Mouse (Mus musculus): Measurements from ENCODE around the gene Gm973. TPM values are rescaled to one million over a fixed set of nuclear protein-coding genes. Genes with fewer than 3 reads are reported as not detected.
"Not testable (repeated sequence)": the region's sequence is repeated elsewhere in the genome, so short reads cannot be mapped to it uniquely, and the experiment has no call there.

The Gm973 gene
- total RNA-seq, 1 experiment from 2014 or later: 22.8 TPM

DNA sequence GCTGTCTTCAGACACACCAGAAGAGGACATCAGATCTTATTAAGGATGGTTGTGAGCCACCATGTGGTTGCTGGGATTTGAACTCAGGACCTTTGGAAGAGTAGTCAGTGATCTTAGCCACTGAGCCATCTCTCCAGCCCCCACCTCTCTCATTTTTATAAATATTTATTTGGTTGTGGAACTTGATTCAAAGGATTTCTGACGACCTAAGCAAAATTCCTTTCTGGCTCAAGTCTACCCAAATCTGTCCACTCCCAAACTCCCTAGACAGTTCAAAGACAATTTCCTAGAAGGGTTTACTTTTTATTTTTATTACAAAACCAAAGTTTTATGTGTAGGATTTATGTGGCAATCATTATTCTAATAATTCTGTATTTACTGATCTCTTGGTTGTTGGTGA is 73.2 kb downstream of the Gm973 start:
- no peak for DNase-seq

DNA sequence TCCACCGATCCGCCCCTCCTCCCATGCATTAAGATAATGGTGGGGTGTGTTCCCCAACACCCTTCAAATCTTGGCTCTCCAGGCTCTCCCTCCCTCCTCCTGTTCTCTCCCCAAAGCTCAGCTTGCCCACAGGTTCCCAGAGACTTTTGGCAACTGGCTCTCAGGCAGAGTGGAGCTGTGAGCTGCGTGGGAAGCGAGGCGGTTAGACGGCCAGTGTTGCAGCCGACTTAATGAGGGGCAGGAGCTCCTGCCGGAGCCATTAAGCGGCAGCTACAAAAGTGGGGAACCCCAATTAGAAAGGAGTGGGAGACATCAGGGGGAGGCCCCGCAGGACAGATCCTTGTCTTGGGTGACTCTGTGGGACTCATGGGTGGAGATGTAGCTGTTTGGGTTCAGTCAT is 76.3 kb downstream of the Gm973 start:
- no peak for DNase-seq

DNA sequence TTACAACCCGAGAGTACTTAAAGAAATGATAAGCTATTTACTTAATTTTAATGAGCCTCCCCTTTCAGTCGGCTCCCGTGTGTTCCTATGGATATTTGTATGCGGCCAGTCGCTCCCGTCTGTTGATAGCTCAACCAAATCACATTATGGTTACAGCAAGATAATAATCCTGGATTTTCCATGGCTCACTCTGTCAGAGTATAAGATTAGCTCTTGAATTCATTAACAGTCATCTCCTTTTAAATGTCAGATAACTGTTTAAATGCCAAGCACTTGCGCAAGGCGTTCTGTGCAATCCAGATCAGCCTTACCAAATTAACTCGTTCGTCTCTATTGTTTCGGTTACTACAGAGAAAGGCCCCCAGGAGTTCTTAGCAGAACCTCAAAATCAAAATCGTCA is 76.8 kb downstream of the Gm973 start:
- DNase-seq: no peak

DNA sequence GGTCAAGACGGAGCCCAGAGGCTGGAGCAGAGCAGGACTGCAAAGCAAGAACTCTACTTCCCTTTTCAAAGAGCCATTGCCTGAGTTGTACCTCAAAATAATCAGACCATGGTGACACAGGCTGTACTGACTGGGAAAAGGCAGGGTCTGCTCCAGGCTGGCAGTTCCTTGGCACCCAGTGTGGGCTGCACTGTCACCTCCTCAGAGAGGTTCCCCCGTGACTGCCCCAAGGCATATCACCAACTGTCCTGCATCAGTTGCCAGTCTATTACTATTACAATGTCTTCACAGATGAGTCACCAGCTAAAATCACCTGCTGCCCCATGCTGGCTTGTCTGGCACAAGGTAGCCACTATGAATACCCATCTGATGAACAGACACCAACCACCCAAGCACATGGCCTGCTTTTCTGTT is 77.6 kb downstream of the Gm973 start:
- DNase-seq: no peak

DNA sequence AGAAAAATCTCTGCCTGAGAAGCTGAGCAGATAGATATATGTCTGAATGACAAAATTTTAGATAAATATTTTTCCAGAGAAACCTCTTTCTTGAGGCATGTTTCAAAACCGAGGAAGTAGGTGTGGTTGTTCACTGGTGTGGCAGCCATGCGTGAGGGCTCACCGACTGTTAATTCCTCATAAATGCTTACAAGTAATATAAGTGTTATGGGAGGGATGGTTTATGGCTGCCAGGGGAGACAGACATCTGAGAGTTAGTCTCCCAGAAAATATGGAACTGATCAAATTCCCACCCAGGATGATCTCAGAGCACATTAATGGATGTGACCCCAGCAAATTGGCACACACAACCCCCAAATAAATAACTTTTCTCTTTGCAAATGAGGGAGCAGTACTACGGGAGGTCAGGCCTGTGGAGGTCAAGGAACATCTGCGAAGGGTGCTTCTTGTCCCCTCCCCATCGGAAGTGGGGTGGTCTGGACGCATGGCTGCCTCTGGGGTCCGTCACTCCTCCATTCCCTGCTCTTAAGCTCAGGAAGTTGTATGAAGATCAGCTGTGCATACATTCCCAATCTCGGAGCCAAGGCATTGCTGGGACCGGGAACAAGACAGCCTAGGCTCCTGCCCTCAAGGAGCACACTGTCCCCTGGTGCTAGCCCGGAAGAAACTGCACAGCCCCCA is 78.7 kb downstream of the Gm973 start:
- DNase-seq: no peak

DNA sequence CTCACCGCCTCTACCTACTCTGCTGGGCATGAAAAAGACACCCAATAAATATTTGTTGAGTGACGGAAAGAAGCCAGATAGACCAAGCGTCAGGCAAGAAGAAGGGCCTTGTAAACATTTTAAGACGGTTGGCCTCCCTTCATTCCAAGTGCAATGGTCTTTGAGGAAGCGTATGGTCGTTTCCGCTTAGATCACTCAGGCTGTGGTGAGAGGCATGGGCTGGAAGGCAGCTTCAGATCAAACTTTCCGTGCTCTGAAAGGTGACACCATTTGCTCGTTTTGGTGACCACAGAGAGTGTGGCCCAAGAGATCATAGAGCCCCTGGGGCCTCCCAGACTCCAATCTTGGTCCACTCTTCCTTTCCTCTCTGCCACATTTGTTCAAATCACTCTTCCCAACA is 79.5 kb downstream of the Gm973 start:
- DNase-seq: no peak

DNA sequence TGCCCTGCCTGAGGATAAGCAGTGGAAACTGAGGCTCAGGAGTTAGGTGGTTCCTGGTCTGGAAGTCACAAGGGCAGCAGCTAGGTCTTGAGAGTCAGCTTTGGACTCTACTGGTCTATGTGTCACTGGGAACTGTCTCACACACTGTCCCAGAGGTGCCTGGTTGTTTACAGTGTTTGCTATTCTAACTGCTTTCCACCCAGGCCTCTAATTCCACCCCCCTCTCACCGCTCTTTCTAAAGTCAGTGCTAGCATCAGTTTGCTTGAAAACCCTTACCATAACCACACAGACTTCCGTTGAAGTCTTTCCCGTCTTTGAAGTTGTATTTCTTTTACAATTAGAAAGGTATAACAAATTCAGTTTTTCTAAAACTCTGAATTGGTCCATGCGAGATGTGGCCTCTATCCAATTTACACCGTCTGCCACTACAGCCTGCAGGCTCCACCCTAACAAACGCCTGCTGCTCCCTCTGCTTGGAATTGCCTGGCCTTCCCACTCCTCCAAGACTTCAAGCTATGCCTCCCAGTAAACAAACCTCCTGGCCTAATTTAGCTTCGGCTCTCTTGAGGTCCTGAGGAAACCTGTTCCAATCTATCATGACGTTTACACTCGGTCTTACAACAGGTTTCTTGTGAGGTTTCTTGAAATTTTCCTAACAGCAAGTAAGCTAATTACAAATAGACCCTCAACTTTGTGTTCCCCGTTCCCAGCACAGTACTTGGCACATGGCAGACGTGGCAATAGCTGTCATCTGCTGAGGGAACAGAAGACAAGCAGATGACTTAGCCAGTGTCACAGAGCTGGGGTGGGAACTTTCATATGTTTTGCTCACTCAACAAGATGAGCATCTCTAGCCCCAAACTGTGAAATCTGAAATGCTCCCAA is 86.7 kb downstream of the Gm973 start:
- DNase-seq: no peak

DNA sequence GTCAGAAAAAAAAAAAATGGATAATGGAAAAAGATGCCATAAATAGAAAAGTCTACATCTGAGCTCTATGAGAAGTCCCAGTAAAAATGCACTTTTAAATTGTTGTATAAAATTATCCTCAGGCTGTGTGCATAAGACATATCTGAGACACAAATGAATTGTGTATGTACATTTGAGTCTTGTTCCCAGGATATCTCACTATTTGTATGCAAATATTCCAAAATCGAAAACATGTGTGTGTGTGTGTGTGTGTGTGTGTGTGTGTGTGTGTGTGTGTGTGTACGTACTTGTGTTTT is 87.3 kb downstream of the Gm973 start:
- DNase-seq: no peak

DNA sequence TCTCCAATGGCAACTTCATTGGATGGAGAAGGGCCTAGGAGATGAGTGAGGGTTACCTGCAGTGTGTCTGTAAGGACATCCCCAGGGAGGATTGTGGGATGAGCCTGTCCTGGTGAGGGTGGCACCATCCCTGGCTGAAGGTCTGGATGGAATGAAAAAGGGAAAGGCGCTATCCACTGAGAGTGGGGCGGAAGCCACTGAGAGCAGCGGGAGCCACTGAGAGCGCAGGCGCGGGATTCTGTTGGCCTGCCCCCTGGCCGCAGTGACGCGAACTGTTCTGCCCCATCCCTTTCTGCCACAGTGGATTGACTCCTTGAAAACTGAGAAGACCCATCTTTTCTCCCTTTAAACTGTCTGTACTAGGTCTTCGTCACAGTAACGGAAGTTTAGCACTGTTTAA is 87.8 kb downstream of the Gm973 start:
- no peak for DNase-seq

DNA sequence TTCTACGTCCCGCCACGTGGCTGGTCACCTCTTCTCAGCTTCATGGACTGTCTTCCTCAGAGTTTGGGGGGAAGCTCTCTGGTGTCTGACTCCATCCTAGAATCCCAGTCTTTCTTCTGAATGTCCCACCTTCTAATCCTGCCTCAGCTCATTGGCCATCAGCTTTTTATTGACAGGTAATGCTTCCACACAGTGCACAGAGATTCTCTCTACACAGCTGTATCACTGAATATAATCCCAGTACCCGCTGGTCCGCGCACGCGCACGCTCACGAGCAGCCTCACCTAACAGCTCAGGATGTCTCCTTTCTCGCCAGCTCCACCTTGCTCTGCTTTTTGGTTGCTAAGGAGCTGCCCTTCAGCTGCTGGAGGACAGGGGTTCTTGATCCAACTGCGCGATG is 90.4 kb downstream of the Gm973 start:
- no peak for DNase-seq

DNA sequence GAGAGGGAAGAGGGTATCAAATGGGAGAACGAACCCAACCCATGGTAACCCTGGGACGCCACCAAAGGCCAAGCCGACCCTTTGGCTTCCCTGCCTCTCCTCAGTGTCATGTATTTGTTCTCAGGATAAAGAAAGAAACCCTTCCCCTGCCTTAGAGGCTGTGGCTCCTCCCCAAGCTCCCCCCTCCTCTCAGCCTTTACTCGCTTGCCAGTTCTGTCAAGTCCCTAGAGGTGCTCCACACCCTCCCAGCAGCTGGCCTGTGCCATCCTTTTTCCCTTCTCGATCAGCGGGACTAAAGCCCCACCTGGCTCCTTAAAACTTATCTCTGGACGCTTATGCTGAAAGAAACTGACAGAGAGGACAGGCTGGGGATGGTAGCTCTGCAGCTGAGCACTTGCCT is 91.0 kb downstream of the Gm973 start:
- DNase-seq: no peak

DNA sequence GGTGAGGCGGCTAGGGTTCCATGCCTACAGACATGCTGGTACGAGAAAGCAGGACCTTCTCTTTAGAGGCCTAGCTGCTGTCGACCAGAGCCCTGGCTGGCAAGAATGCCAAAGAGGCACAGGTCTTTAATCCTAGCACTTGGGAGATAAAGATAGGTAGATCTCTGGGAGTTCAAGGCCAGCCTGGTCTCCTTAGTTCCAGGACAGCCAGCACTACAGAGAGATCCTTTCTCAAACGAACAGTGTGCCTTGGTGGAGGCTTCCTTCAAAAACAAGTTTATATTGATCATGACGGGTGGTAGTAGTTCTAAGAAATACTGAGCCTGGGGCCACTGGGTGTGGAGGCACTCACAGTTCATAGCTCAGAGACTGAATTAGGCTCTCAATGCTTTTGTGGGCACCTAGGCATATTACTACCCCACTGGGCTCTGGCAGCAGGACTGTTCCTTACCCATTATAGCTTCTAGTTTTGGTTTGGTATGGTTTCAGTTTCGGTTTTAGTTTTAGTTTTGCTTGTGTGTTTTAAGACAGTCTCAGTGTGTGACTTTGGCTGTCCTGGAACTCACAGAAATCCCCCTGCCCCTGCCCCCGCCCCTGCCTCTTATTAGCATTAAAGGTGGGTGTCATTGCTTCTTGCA is 92.2 kb downstream of the Gm973 start:
- no peak for DNase-seq

DNA sequence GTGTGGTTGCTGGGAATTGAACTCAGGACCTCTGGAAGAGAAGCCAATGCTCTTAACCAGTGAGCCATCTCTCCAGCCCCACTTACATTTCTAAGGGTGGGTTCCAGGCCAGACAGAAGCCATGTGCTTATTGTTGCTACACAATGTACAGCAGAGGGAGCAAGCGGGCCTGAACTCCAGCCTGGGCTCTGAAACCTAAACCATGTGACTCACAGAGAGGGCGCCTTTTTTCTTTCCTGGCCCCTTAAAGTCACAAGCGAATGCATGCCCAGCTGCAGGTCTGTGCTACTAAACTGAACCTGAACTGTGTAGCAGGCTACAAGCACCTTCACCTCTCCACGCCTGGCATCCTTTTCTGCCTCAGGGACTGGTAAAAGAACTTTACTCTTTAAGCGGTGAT is 92.9 kb downstream of the Gm973 start:
- no peak for DNase-seq

DNA sequence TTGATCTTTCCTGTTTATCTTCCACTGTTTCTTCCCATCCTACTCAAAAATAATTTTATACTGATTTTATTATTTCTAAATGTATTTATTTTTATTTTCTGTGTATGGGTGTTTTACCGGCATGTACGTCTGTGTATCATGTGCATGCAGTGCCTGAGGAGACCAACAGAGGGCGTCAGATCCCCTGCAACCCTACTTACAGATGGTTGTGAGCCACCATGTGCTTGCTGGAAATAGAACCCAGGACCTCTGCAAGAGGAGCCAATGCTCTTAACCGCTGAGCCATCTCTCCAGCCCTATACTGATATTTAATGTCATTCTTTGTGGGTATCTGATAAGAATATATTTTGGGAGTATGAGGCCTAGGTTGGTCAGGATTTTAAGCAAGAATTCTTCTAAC is 93.4 kb downstream of the Gm973 start:
- no peak for DNase-seq

DNA sequence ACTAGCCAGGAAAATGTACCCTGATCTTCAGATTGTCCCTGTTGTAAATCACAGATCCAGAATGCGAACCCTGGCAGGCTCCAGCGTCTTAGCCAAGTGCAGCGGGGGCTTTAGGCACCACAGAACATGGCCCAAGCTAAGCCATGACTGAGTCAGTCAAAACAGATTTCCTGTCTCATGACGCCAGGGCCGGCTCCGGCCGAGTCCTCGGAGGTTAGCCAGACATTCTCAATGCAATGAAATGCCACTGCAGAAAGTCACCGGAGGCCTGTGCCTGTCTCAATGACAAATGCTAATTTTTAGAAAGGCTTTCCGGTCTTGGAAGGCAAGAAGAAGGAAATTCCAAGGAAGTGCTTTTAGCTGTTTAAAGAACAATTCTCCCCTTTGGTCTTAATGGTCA is 93.8 kb downstream of the Gm973 start:
- DNase-seq: peak; percentile 57

DNA sequence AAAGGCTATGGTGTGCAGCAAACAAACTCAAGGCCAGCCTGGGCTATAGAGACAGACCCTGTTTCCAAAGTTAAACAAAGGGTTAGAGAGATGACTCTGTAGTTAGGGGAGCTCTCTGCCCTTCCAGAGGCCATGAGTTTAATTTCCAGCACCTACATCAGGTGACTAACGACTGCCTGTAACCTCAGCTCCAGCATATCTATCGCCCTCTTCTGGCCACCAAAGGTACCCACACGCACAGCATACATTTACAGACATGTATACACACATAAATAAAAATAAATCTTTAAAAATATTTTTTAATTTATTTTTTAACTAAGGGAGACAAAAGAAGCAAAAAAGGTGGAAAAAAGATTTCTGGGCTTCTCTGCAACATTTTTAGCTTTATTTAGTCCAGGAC is 94.9 kb downstream of the Gm973 start:
- DNase-seq: no peak

DNA sequence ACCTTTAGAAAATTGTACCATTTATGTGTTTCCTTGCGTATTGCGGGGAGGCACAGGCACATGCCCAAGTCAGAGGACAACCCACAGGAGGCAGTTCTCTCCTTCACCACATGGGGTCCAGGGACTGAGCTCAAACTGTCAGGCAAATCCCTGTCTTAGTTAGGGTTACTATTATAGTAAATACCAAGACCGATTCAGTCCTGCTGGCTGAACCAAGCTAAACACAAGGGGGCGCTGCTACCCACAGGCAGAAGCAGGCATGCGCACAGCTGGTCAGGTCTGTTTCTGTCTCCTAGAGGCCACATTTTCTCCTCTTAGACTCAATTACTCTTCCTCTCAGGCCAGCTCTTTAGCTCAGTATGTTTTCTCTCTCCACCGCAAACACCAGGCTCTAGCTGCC is 97.7 kb downstream of the Gm973 start:
- DNase-seq: peak; percentile 66

DNA sequence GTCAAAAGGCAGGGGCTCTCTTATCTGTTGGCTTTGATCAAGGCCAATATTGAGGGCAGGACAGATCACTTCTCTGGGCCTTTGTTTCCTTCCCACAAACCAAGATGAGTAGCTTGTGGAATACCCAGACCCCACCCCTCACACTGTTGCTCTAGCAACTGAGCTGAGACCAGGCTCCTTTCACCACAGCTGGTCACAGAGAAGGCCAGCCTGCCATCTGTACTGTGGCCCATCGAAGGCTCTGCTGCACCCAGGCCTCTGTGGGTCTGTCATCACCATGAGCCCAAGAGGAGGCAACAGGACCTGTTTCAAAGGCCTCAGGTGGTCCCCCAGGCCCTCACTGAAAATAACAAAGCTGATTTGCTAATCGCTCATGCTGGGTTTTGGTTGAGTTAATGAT is 99.0 kb downstream of the Gm973 start:
- no peak for DNase-seq

DNA sequence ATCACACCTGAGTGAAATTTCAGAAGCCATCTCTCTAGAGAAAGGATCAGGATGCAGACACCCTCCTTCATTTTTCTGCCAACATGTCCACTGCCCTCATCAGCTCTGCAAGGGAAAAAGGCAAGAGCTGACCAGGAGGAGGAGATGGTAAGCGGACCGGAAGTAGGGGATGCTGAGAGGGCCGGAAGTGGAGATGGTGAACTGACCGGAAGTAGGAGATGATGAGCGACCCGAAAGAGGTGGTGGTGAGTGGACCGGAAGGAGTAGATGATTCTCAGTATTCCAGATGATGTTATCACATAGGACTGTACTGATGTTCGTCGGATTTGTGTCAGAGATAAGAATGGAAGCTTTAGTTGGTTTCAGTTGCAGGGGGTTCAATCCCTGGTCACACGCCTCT is 103.1 kb downstream of the Gm973 start:
- no peak for DNase-seq

DNA sequence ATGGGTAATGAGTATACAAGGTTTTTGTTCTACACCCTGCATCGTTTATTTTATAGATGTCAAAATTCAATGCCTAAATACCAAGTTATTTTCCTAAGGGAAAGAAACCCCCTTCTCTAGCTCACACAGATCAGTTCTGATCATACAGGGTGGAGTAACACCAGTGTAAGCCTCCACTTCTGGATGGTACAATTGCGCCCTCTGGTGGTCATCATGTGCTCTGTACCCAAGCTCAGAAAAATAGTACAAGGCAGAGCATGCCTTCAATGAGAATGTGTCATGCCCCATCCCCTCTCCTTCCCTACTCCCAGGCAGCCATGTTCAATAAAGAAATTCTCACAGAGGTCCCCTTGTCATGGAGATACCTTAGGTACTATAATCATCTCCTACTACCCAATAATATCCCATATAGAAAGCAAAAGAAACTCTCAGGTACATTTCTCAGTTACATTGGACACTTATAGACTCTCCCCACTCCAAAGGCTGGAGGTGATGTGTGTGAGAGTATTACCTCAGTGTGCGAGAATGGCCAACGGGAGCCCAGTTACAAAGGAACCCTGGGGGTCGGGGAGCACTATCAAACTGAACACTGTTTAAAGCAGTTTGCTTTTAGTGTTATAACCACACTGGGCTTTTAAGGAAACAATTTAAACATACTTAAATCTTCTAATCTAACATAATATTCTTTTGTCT is 107.4 kb downstream of the Gm973 start:
- DNase-seq: peak; percentile 71

DNA sequence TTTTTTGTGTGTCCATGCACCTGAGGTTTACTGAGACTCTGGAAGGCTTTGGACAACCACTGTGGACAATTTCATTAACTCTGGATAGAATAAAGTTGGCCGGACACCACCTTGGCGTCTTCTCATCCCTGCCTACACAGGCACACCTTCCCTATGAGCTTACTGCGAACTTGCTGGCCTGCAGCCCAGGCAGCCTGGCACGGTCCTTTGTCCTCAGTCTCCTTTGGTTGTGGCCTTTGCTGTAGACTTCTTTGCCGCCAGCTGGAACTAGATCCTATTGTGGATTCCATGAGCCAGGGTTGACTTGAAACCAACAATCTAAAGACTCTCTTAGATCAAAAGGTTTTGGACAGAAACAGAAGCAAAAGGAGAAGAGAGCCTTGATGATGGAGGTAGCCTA is 109.3 kb downstream of the Gm973 start:
- DNase-seq: peak; percentile 49

DNA sequence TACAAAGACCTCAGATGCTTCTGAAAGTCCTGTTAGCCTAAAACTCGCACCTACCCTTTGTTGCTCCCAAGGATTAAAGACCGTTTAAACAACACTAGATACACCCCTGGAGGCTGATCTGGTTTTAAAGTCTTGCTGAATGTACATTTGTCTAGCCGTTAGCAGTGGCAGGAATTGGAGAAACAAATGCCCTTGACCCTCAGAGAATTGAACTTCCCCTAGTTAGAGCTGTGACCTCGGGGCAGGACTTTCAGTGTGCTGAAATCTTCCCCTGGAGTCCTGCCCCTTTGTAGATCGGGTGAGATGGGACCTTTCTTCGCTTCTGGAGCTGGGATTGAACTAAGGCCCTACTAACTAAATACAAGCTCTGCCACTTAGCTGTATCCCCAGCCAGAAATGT is 113.1 kb downstream of the Gm973 start:
- no peak for DNase-seq

DNA sequence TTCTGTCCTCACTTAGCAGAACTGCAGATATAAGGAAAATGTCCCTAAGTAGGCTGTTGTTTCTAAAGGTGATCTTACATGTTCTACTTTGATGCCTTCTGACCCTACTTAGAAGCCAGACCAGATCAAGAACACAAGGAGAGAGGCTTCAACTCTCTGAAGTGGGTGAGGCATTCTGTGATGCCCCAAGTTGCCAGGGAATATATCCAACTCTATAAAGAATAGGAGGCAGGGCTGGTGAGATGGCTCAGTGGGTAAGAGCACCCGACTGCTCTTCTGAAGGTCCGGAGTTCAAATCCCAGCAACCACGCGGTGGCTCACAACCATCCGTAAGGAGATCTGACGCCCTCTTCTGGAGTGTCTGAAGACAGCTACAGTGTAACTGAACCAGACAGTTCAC is 114.3 kb downstream of the Gm973 start:
- not testable (repeated sequence) for DNase-seq

All from adrenal gland, postnatal 25 days (tissue).